Mouse (Mus musculus): ENCODE measurements around the gene Olfr1394. TPM values are rescaled to one million over a fixed set of nuclear protein-coding genes. Genes with fewer than 3 reads are reported as not detected.
"Not testable (repeated sequence)": the region's sequence is repeated elsewhere in the genome, so short reads cannot be mapped to it uniquely, and the experiment has no call there.

Gene Olfr1394
- polyA plus RNA-seq, 1 experiment, result not detected

DNA sequence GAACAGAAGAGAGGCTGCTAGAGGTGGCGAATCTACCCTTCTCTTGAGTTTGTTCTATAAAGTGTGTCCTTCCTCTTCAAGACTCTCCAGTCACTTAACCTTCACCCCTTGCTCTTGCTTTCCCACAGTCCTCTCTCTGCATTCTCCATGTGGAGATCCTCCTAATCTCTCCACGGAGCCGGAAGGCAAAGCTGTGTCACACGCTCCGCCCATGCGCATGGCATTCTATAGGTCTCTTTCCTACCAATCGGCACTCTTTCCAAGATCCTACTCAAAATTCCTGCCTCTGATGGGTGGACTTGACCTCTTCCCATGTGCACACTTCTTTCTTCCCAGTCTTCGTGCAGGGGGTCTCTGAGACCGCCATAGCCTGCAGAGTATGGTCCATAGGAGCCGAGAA is 33.5 kb downstream of the Olfr1394 start:
- H3K27ac ChIP-seq (ENCODE audit: insufficient read depth, low read length), result no peak overlapping the region
- TF ChIP-seq POLR2A (IDR thresholded peaks at IDR 0.05; ENCODE audit: low read depth, low read length) (no peak), CTCF (IDR thresholded peaks at IDR 0.05; ENCODE audit: borderline replicate concordance, insufficient read depth, low read length) (no peak)
- no peak overlapping the region for H3K4me3 ChIP-seq (ENCODE audit: insufficient read depth, low read length)
- peaks cover 3% of the 10 kb centered on the region; the same call in 1 of the 2 replicates for H3K4me1 ChIP-seq (ENCODE audit: control insufficient read depth, insufficient read depth, low read length)

DNA sequence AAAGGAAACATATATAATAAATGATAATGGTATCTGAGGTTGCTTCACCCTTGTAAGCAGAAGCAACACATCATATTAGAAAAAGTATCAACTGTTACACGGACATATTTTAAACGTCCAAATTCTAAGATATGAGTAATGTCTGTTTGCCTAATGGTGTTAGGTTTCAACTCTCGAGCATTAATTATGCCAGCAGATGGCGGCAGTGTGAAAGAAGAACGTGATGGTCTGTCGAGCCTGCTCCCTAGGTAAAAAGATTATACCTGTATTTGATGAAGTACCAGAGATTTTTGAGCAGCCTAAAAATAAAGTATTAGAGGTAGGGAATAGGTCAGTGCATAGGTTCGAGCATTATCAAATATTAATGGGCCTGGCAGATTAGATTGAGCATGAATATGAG is 35.6 kb downstream of the Olfr1394 start:
- TF ChIP-seq CTCF (IDR thresholded peaks at IDR 0.05; ENCODE audit: borderline replicate concordance, insufficient read depth, low read length), result no peak
- TF ChIP-seq POLR2A (IDR thresholded peaks at IDR 0.05; ENCODE audit: low read depth, low read length), result no peak
- H3K27ac ChIP-seq (ENCODE audit: insufficient read depth, low read length), result no peak overlapping the region
- H3K4me3 ChIP-seq (ENCODE audit: insufficient read depth, low read length), result no peak overlapping the region
- H3K4me1 ChIP-seq (ENCODE audit: control insufficient read depth, insufficient read depth, low read length), result peaks cover 7% of the 10 kb centered on the region; the same call in 1 of the 2 replicates

DNA sequence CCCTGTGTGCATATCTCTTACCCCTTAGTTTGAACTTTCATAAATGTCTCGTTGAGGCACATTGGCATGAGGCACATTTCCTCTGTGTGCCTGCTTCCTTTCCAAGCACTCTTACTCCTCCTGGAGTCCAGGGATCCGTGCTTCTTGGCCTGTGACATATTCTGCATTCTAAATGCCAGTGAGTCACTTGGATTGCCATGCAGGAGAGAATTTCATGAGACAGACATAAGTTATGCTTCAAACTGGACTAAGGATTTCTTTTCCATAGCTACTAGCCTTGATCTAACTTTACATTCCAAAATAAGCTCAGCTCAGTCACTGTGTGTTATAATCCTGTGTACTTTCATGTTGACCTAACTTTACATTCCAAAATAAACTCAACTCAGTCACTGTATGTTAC is 36.9 kb downstream of the Olfr1394 start:
- TF ChIP-seq POLR2A (IDR thresholded peaks at IDR 0.05; ENCODE audit: low read depth, low read length) (no peak), CTCF (IDR thresholded peaks at IDR 0.05; ENCODE audit: borderline replicate concordance, insufficient read depth, low read length) (no peak)
- peaks cover 7% of the 10 kb centered on the region; the same call in 1 of the 2 replicates for H3K4me1 ChIP-seq (ENCODE audit: control insufficient read depth, insufficient read depth, low read length)
- peak overlapping the region; percentile 48; the same call in 1 of the 2 replicates for H3K27ac ChIP-seq (ENCODE audit: insufficient read depth, low read length)
- H3K4me3 ChIP-seq (ENCODE audit: insufficient read depth, low read length), result no peak overlapping the region

DNA sequence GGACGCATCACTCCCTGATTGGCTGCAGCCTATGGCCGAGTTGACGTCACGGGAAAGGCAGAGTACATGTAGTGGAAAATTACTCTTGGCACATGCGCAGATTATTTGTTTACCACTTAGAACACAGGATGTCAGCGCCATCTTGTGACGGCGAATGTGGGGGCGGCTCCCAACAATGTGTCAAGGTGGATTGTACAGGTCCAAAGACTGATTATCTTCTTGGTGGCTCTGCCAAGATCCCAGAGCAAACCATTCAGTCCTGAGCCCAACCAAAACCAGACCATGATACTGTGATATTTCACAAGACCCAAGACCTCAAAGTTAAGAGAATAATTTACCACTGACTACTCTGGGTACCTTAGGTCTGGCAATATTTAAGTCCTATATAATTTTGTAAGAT is 40.6 kb downstream of the Olfr1394 start:
- not testable (repeated sequence) for H3K4me1 ChIP-seq (ENCODE audit: control insufficient read depth, insufficient read depth, low read length); H3K27ac ChIP-seq (ENCODE audit: insufficient read depth, low read length); H3K4me3 ChIP-seq (ENCODE audit: insufficient read depth, low read length)

DNA sequence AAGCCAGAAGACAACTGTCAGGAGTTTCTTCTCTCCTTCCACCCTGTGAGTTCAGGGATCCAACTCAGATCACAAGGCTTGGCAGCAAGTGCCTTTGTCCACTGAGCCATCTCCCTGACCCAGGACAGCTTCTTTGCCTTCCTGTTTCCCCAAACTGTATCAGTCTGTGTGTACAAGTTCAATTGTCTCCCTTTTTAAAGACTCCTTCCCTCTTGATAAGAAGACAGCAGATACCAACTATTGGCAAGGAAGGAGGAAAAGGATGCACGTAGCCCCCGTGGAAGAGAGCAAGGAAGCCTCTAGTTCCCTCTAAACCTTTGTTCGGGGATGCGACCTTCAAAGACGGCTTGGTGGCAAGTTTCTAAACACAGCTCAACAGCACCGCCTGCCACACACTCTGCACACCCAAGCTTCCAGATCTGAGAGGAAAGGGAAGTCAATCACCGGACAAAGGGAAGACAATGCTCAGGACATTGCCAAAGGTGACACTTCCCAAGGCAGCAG is 41.7 kb downstream of the Olfr1394 start:
- TF ChIP-seq CTCF (IDR thresholded peaks at IDR 0.05; ENCODE audit: borderline replicate concordance, insufficient read depth, low read length), result no peak

DNA sequence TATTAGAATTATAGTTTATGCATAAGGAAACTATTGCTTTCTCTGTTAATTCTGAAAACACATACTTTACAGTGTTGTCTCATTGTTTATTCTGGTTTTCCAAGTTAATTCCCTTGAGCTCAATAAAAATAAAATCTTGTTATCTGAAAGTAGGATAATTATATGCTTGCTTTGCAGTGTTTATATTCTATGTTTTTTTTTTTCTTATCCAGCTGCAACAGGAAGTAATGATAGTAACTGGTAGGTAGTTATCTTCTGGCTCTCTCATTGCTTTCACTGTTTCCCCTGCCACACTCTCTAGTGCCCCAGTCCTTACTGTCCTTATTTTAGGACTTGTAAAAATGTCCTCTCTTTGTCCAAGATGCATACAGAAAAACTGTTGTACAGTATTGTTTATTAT is 46.5 kb downstream of the Olfr1394 start:
- H3K4me3 ChIP-seq (ENCODE audit: insufficient read depth, low read length), result no peak overlapping the region
- no peak for TF ChIP-seq POLR2A (IDR thresholded peaks at IDR 0.05; ENCODE audit: low read depth, low read length)
- no peak for TF ChIP-seq CTCF (IDR thresholded peaks at IDR 0.05; ENCODE audit: borderline replicate concordance, insufficient read depth, low read length)

More for the DNA sequence above, 41.7 kb downstream of the Olfr1394 start:
- H3K4me3 ChIP-seq (ENCODE audit: insufficient read depth, low read length), result no peak overlapping the region
- H3K4me1 ChIP-seq (ENCODE audit: control insufficient read depth, insufficient read depth, low read length), result peaks cover 6% of the 10 kb centered on the region; the same call in 1 of the 2 replicates
- no peak overlapping the region for H3K27ac ChIP-seq (ENCODE audit: insufficient read depth, low read length)

DNA sequence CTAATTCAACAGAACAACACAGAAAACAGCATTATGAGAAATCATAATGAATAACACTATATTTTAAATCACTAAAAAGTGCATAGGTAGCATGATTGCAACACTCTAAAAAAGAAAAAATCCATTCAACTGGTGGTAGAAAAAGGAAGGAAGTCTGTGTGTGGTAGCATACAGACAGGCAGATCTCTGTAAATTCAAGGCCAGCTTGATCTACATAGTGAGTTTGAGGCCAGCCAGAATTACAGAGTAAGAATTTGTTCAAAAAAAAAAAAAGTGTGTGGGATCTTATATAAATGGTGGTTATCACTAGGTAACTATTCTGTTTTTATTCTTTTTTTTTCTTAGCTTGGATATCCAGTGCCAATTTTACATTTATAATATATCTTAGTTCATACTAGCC is 47.0 kb downstream of the Olfr1394 start:
- no peak for TF ChIP-seq POLR2A (IDR thresholded peaks at IDR 0.05; ENCODE audit: low read depth, low read length)
- no peak for TF ChIP-seq CTCF (IDR thresholded peaks at IDR 0.05; ENCODE audit: borderline replicate concordance, insufficient read depth, low read length)
- H3K4me3 ChIP-seq (ENCODE audit: insufficient read depth, low read length), result no peak overlapping the region

More for the DNA sequence above, 46.5 kb downstream of the Olfr1394 start:
- Histone ChIP-seq H3K4me1 (ENCODE audit: control insufficient read depth, insufficient read depth, low read length) (peaks cover 4% of the 10 kb centered on the region), H3K27ac (ENCODE audit: insufficient read depth, low read length) (no peak overlapping the region)

DNA sequence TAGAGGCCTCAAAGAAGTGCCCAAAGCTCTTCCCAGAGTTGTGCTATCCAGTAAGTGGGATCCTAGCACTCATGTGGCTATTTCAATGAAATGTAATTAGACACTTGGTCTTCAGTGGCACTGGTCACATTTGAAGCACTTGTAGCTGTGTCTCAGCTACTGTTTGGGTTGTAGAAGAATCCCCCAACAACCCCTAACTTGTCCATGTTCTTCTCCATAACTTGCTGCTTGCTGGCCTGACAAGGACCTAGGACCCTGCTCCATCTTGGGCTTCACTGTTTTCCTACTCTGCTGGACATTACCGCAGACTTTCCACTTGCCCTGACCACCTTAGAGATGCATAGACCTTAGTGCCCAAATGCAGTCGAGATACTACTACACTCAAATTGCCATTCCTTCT is 47.9 kb downstream of the Olfr1394 start:
- peak overlapping the region; percentile 95; the same call in 1 of the 2 replicates for H3K27ac ChIP-seq (ENCODE audit: insufficient read depth, low read length)
- H3K4me3 ChIP-seq (ENCODE audit: insufficient read depth, low read length), result peak overlapping the region; percentile 72
- peaks cover 4% of the 10 kb centered on the region for H3K4me1 ChIP-seq (ENCODE audit: control insufficient read depth, insufficient read depth, low read length)
- TF ChIP-seq POLR2A (IDR thresholded peaks at IDR 0.05; ENCODE audit: low read depth, low read length), result no peak

More for the DNA sequence above, 47.0 kb downstream of the Olfr1394 start:
- Histone ChIP-seq H3K27ac (ENCODE audit: insufficient read depth, low read length) (no peak overlapping the region), H3K4me1 (ENCODE audit: control insufficient read depth, insufficient read depth, low read length) (peaks cover 4% of the 10 kb centered on the region)

DNA sequence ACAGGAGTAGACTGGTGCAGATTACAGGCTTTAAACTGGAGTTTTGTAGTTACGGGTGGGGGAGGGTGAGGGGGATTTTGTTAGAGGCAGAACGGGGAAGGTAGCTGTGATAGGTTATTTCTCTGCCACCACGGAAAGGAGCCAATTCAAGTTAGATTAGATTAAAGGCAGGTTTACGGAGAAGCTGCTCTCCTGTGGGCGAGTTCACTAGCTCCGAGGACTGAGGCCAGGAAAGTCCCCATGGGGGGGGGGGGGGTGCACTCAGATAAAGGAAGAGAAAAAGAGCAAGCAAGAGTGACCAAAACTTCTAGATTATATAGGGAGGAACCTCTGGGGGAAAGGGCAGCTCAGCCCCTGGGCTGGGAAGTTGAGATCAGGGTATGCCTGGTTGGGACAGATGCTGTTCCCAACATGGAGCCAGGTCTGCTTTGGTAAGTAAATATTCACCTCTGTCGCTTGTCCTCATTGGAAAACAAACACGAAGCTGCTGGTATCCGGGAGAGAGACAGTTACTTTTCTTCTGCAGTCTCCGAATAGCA is 48.4 kb downstream of the Olfr1394 start:
- H3K4me3 ChIP-seq (ENCODE audit: insufficient read depth, low read length), result peak overlapping the region; percentile 72
- TF ChIP-seq POLR2A (IDR thresholded peaks at IDR 0.05; ENCODE audit: low read depth, low read length) (0 out of 2 replicates have a peak, but pooled peaks have one; percentile 5), CTCF (IDR thresholded peaks at IDR 0.05; ENCODE audit: borderline replicate concordance, insufficient read depth, low read length) (no peak)
- peak overlapping the region; percentile 95 for H3K27ac ChIP-seq (ENCODE audit: insufficient read depth, low read length)
- H3K4me1 ChIP-seq (ENCODE audit: control insufficient read depth, insufficient read depth, low read length), result peaks cover 4% of the 10 kb centered on the region

DNA sequence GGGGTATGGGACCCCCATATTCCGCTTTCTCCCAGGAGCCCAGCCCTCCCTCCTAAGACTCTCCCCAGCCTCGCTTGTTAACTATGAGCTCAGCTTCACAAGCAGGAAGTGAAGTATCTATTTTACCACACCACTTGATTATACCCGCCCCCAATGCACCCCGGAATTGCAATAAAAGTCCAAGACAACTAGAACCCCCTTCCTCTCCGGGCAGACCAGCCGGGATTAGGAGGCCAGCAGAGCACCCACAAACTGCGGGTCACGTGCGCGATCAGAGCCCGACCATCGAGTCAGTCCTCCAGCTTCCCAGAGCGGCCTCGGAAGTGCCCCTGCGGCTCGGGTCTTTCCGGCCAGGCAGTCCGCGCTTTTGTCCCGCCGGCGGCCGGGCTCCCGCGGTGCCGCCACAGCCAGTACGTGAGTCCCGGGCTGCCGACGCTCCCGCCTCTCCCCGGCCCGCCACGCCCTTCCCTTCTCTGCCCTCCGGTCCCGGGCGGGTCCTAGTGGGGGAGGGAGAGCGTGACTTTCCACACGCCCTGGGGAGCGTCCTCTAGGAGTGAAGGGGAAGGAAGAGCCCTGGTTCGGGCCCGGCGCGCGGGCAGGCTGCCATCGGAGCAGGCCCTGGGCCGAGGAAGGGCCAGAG is 49.1 kb downstream of the Olfr1394 start, which contains the start of gene Zfp62:
Gene Zfp62 (plus strand): TSS at position 164 of the 640 bp plus-strand sequence.
- Histone ChIP-seq H3K27ac (ENCODE audit: insufficient read depth, low read length) (peak within 1 kb of the TSS; percentile 95), H3K4me3 (ENCODE audit: insufficient read depth, low read length) (peak within 1 kb of the TSS; percentile 72), H3K4me1 (ENCODE audit: control insufficient read depth, insufficient read depth, low read length) (peaks cover 4% of the 10 kb centered on the region)
- TF ChIP-seq CTCF (IDR thresholded peaks at IDR 0.05; ENCODE audit: borderline replicate concordance, insufficient read depth, low read length) (no peak), POLR2A (IDR thresholded peaks at IDR 0.05; ENCODE audit: low read depth, low read length) (peak; percentile 67)

Data from embryonic fibroblast, embryonic 13.5 days (primary cell).